Mouse (Mus musculus) hindbrain, postnatal 0 days (tissue): ENCODE measurements around the gene Ms4a8a. TPM values are rescaled to one million over a fixed set of nuclear protein-coding genes. Genes with fewer than 3 reads are reported as not detected.

Experiments used
- ATAC-seq: fragments of 200-750 bp; cut with Nextera tagmentation; 2 replicates; pipeline ENCODE4 v1.8.0; 2017; ENCODE audit warnings: mild to moderate bottlenecking, moderate TSS enrichment, moderate library complexity
- DNase-seq: peaks from one replicate; pipeline ENCODE4 v3.0.0-alpha.2; 2015; ENCODE audit warnings: low spot score
- H3K27ac ChIP-seq: fragments of 300-500 bp; sonication (generic); 2 replicates; pipeline ENCODE4 v1.5.1; 2014; ENCODE audit warnings: mild to moderate bottlenecking
- H3K27me3 ChIP-seq: fragments of 300-500 bp; sonication (generic); 2 replicates; pipeline ENCODE4 v1.6.1; 2014; ENCODE audit warnings: low read length, mixed read lengths; ENCODE audit not compliant: insufficient read depth
- H3K36me3 ChIP-seq: fragments of 300-500 bp; sonication (generic); 2 replicates; pipeline ENCODE4 v1.6.1; 2014; ENCODE audit warnings: low read length, mixed read lengths; ENCODE audit not compliant: insufficient read depth
- H3K4me1 ChIP-seq: fragments of 300-500 bp; sonication (generic); 2 replicates; pipeline ENCODE4 v1.6.1; 2014; ENCODE audit warnings: antibody characterized with exemption, low read length, mixed read lengths; ENCODE audit not compliant: insufficient read depth
- H3K4me2 ChIP-seq: fragments of 300-500 bp; sonication (generic); 2 replicates; pipeline ENCODE4 v1.6.1; 2014; ENCODE audit warnings: low read depth, mild to moderate bottlenecking, low read length, moderate library complexity, mixed read lengths
- H3K4me3 ChIP-seq: fragments of 300-500 bp; sonication (generic); 2 replicates; pipeline ENCODE4 v1.5.1; 2014; ENCODE audit warnings: low read length
- H3K9ac ChIP-seq: fragments of 300-500 bp; sonication (generic); replicated peaks from 2 replicates; pipeline ENCODE4 v1.6.1; 2014; ENCODE audit warnings: mild to moderate bottlenecking, low read length, moderate library complexity, mixed read lengths
- H3K9me3 ChIP-seq: fragments of 300-500 bp; sonication (generic); 2 replicates; pipeline ENCODE4 v1.6.1; 2016; ENCODE audit warnings: low read length, mixed read lengths
- CTCF ChIP-seq: IDR thresholded peaks from 2 replicates; pipeline ENCODE4 v1.5.1; 2016; ENCODE audit warnings: antibody characterized with exemption, control low read depth, low read depth
- WGBS: fragments of 180-500 bp; shearing (Covaris S2); extraction: QIAGEN DNeasy Blood & Tissue Kit; methylation state at CpG from one replicate; pipeline ENCODE4 v1.1.7; 2014; 5-methylcytosine and 5-hydroxymethylcytosine counted together
- polyA plus RNA-seq: library from polyadenylated mRNA; unstranded; fragments of >200 nt; fragmentation: Nextera tagmentation; extraction: Ambion mirVana; gene quantifications from 2 replicates; pipeline ENCODE4 v1.2.1, GENCODE M21; 2015
- total RNA-seq: library from RNA; depleted of rRNA; stranded (reverse); fragments of >200 nt; gene quantifications from 2 replicates; pipeline ENCODE4 v1.2.3, GENCODE M21; 2014; rRNA removed

Ms4a8a gene
- total and polyA plus RNA-seq, 2 experiments from 2014 or later, result not detected

GRCm38 (mm10) chr19:11022382-11022781, 58.5 kb downstream of the Ms4a8a start:
- no peak for TF ChIP-seq CTCF
- ATAC-seq (no peak), DNase-seq (no peak)

GRCm38 (mm10) chr19:11017891-11018290, 63.0 kb downstream of the Ms4a8a start, which contains the start of gene Ms4a18:
TSS of gene Ms4a18 (minus strand) at chr19:11018031.
- 92% methylated on average over 3 of the region's 3 CpGs for WGBS
- no peak within 1 kb of the TSS for H3K9ac ChIP-seq
- H3K4me2 ChIP-seq, result no peak within 1 kb of the TSS
- ATAC-seq, result no peak
- H3K4me1 ChIP-seq, result no peaks in the 10 kb centered on the region
- no peak for DNase-seq
- H3K4me3 ChIP-seq, result no peak within 1 kb of the TSS
- H3K27me3 ChIP-seq, result no peaks in the 10 kb centered on the region
- H3K27ac ChIP-seq, result no peak within 1 kb of the TSS
- no peaks in the 10 kb centered on the region for H3K36me3 ChIP-seq
- no peaks in the 10 kb centered on the region for H3K9me3 ChIP-seq
- no peak for TF ChIP-seq CTCF

More at GRCm38 (mm10) chr19:11022382-11022781, 58.5 kb downstream of the Ms4a8a start:
- Histone ChIP-seq H3K4me1 (no peaks in the 10 kb centered on the region), H3K27ac (no peak overlapping the region), H3K4me2 (no peak overlapping the region), H3K36me3 (no peaks in the 10 kb centered on the region), H3K9ac (no peak overlapping the region), H3K9me3 (no peaks in the 10 kb centered on the region), H3K4me3 (no peak overlapping the region), H3K27me3 (no peaks in the 10 kb centered on the region)

Other genes with a start within 250 kb of the Ms4a8a start
- gene Slc15a3, start 241.4 kb downstream of the Ms4a8a start, total RNA-seq, result 1.5 and 1.9 TPM in 2 replicates
- gene Slc15a3, start 241.4 kb downstream of the Ms4a8a start, polyA plus RNA-seq, result 0.21 and 0.78 TPM in 2 replicates
- gene Tmem132a, start 211.2 kb downstream of the Ms4a8a start, total RNA-seq, result 358 and 359 TPM in 2 replicates
- gene Tmem132a, start 211.2 kb downstream of the Ms4a8a start, polyA plus RNA-seq, result 131 and 141 TPM in 2 replicates
- gene Tmem109, start 199.1 kb downstream of the Ms4a8a start, total RNA-seq, result 25.3 and 27.9 TPM in 2 replicates
- 35.1 and 37.4 TPM in 2 replicates for gene Tmem109, start 199.1 kb downstream of the Ms4a8a start, polyA plus RNA-seq
- gene Prpf19, start 185.9 kb downstream of the Ms4a8a start, total RNA-seq, result 351 and 368 TPM in 2 replicates
- gene Prpf19, start 185.9 kb downstream of the Ms4a8a start, polyA plus RNA-seq, result 37.5 and 40.3 TPM in 2 replicates
- gene Zp1, start 160.5 kb downstream of the Ms4a8a start, total RNA-seq, result 1.2 TPM in 1 of 2 replicates, not detected in the other
- 0.50 and 0.60 TPM in 2 replicates for gene Zp1, start 160.5 kb downstream of the Ms4a8a start, polyA plus RNA-seq
- 0.47 and 1.1 TPM in 2 replicates for gene Ptgdr2, start 143.9 kb downstream of the Ms4a8a start, total RNA-seq
- 0.11 and 0.16 TPM in 2 replicates for gene Ptgdr2, start 143.9 kb downstream of the Ms4a8a start, polyA plus RNA-seq
- 5.3 and 5.4 TPM in 2 replicates for gene Ccdc86, start 131.8 kb downstream of the Ms4a8a start, total RNA-seq
- 14.2 and 15.1 TPM in 2 replicates for gene Ccdc86, start 131.8 kb downstream of the Ms4a8a start, polyA plus RNA-seq
- not detected in 2 replicates for gene Ms4a10, start 106.4 kb downstream of the Ms4a8a start, total RNA-seq
- gene Ms4a10, start 106.4 kb downstream of the Ms4a8a start, polyA plus RNA-seq, result not detected in 2 replicates
- gene Ms4a15, start 87.9 kb downstream of the Ms4a8a start, total RNA-seq, result not detected in 2 replicates
- gene Ms4a15, start 87.9 kb downstream of the Ms4a8a start, polyA plus RNA-seq, result not detected in 2 replicates
- gene Ms4a18, start 63.1 kb downstream of the Ms4a8a start, total RNA-seq, result not detected in 2 replicates
- not detected in 2 replicates for gene Ms4a18, start 63.1 kb downstream of the Ms4a8a start, polyA plus RNA-seq
- gene 1700017D01Rik, start 49.8 kb upstream of the Ms4a8a start, total RNA-seq, result not detected in 2 replicates
- gene 1700017D01Rik, start 49.8 kb upstream of the Ms4a8a start, polyA plus RNA-seq, result not detected in 2 replicates
- gene 1700025F22Rik, start 84.2 kb upstream of the Ms4a8a start, total RNA-seq, result not detected in 2 replicates
- not detected in 2 replicates for gene 1700025F22Rik, start 84.2 kb upstream of the Ms4a8a start, polyA plus RNA-seq
- not detected in 2 replicates for gene Ms4a13, start 115.6 kb upstream of the Ms4a8a start, total RNA-seq
- gene Ms4a13, start 115.6 kb upstream of the Ms4a8a start, polyA plus RNA-seq, result not detected in 2 replicates
- not detected in 2 replicates for gene Ms4a12, start 151.3 kb upstream of the Ms4a8a start, total RNA-seq
- gene Ms4a12, start 151.3 kb upstream of the Ms4a8a start, polyA plus RNA-seq, result not detected in 2 replicates
- gene Ms4a1, start 185.1 kb upstream of the Ms4a8a start, total RNA-seq, result not detected in 2 replicates
- gene Ms4a1, start 185.1 kb upstream of the Ms4a8a start, polyA plus RNA-seq, result not detected in 2 replicates
- gene Ms4a5, start 202.8 kb upstream of the Ms4a8a start, total RNA-seq, result not detected in 2 replicates
- gene Ms4a5, start 202.8 kb upstream of the Ms4a8a start, polyA plus RNA-seq, result not detected in 2 replicates
- gene Ms4a14, start 233.4 kb upstream of the Ms4a8a start, total RNA-seq, result not detected in 2 replicates
- gene Ms4a14, start 233.4 kb upstream of the Ms4a8a start, polyA plus RNA-seq, result not detected in 2 replicates